Comparison of ENCODE assay signal across 8 mouse cellular contexts in the genomic region with DNA sequence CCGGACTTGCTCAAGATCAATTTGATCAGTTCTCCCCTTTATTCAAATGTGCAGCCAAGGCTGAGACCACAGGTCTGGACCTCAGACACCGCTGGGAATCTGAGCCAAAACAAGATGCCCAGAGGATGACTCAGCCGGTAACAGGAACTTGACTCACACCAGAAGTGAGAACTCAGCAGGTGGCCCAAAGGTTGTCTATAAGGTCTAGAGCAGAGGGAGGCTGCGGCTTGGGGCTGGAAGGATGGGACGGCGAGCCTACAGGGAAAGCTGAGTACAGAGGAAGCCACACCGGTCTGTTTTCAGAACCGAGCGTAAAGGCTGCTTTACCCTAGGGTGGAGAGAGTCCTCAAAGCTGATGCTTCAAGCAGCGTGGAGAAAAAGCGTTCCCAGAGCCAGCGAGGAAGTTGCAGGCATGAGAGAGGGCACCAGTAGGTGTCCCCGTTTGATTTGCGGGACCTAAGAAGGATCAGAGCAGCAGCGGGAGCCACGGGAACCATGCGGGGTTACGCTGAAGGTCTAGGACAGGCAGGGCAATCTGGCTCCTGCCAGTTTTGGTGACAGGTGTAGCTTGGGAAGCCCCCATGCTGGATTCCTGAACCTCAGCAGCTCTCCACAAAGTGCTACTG. TPM values are rescaled to one million over a fixed set of nuclear protein-coding genes. Genes with fewer than 3 reads are reported as not detected.
DNase-seq lines count a peak whose midpoint lies in the region; ATAC-seq and TF ChIP-seq lines count a peak whose summit lies in the region.

No protein-coding gene starts in this region.

- H3K4me2 ChIP-seq in hindbrain, embryonic 15.5 days = peak overlapping the region; percentile 20
- peak overlapping the region; percentile 25; the same call in 1 of the 2 replicates for H3K4me2 ChIP-seq in neural tube, embryonic 13.5 days

- no peaks in the 10 kb centered on the region for H3K79me2 ChIP-seq in C2C12 (ENCODE audit: control insufficient read depth, insufficient read depth)

- 25% methylated on average over 18 of the region's 18 CpGs for WGBS in hindbrain, embryonic 15.5 days
- WGBS in neural tube, embryonic 13.5 days = 27% methylated on average over 18 of the region's 18 CpGs

- intact Hi-C loops in gastrocnemius, postnatal 14 days (cut with DNase I; ENCODE audit: low total_unique reads) = no loop called here

- TF ChIP-seq POLR2A in brain, embryonic 14.5 days (IDR thresholded peaks at IDR 0.05; ENCODE audit: borderline replicate concordance, extremely low read depth, insufficient read depth, insufficient read length, poor library complexity, severe bottlenecking) = no peak

- no peaks in the 10 kb centered on the region for H3K27me3 ChIP-seq in C2C12 (ENCODE audit: control insufficient read depth, insufficient read depth, insufficient read length)
- H3K27me3 ChIP-seq in hindbrain, embryonic 15.5 days = no peaks in the 10 kb centered on the region
- H3K27me3 ChIP-seq in neural tube, embryonic 13.5 days = no peaks in the 10 kb centered on the region

- no peak for TF ChIP-seq CTCF in C2C12 (IDR thresholded peaks at IDR 0.05; ENCODE audit: control insufficient read depth, insufficient read depth, insufficient read length)
- TF ChIP-seq CTCF in brain, embryonic 14.5 days (IDR thresholded peaks at IDR 0.05; ENCODE audit: borderline replicate concordance, extremely low read depth, insufficient read depth, insufficient read length) = no peak

- peak overlapping the region; percentile 27 for H3ac ChIP-seq in C2C12 (ENCODE audit: control insufficient read depth, insufficient read length, low read depth)

- DNase-seq in gastrocnemius, postnatal 14 days = peak; percentile 24
- no peak for DNase-seq in gastrocnemius, adult 8-10 months (ENCODE audit: low spot score in 2 of 2)
- DNase-seq in brain, embryonic 14.5 days (ENCODE audit: low read depth) = peak; percentile 37
- DNase-seq in left cerebral cortex, adult 8-10 months (ENCODE audit: low spot score in 2 of 2) = no peak
- no peak for DNase-seq in right cerebral cortex, postnatal 25 days

- ATAC-seq in hindbrain, embryonic 15.5 days (ENCODE audit: low FRiP score, low read depth) = peak; percentile 59; the same call in 1 of the 2 replicates
- ATAC-seq in neural tube, embryonic 13.5 days (ENCODE audit: low read depth) = no peak

- H3K9ac ChIP-seq in hindbrain, embryonic 15.5 days = no peak overlapping the region
- H3K9ac ChIP-seq in neural tube, embryonic 13.5 days = no peak overlapping the region

- H3K4me3 ChIP-seq in C2C12 (ENCODE audit: insufficient read depth, poor library complexity, severe bottlenecking) = no peak overlapping the region
- no peak overlapping the region for H3K4me3 ChIP-seq in hindbrain, embryonic 15.5 days
- no peak overlapping the region for H3K4me3 ChIP-seq in neural tube, embryonic 13.5 days

- no peak overlapping the region for H3K27ac ChIP-seq in hindbrain, embryonic 15.5 days (replicated peaks)
- no peak overlapping the region for H3K27ac ChIP-seq in neural tube, embryonic 13.5 days (replicated peaks)

- H3K4me1 ChIP-seq in hindbrain, embryonic 15.5 days (replicated peaks) = peaks cover 10% of the 10 kb centered on the region
- H3K4me1 ChIP-seq in neural tube, embryonic 13.5 days (replicated peaks) = peaks cover 30% of the 10 kb centered on the region

- H3K36me3 ChIP-seq in C2C12 (ENCODE audit: control insufficient read depth, insufficient read depth) = no peaks in the 10 kb centered on the region
- H3K36me3 ChIP-seq in hindbrain, embryonic 15.5 days = no peaks in the 10 kb centered on the region
- no peaks in the 10 kb centered on the region for H3K36me3 ChIP-seq in neural tube, embryonic 13.5 days

- H3K9me3 ChIP-seq in hindbrain, embryonic 15.5 days = 0 out of 2 replicates have a peak, but pooled peaks cover 8% of the 10 kb centered on the region
- 0 out of 2 replicates have a peak, but pooled peaks cover 7% of the 10 kb centered on the region for H3K9me3 ChIP-seq in neural tube, embryonic 13.5 days

- no peaks in the 10 kb centered on the region for H3K79me3 ChIP-seq in C2C12 (ENCODE audit: low read depth)

TF ChIP-seq in C2C12, 6 proteins besides CTCF, POLR2A, EP300 and RAD21:
- TF ChIP-seq FOSL1 (IDR thresholded peaks at IDR 0.05; ENCODE audit: insufficient read depth, low read length, poor library complexity, severe bottlenecking) = peak; percentile 76
- no peak for TF ChIP-seq MYOG (IDR thresholded peaks at IDR 0.05; ENCODE audit: control insufficient read depth, extremely low read depth, insufficient read length)
- TF ChIP-seq USF1 (IDR thresholded peaks at IDR 0.05; ENCODE audit: low read depth) = no peak
- peak; percentile 78 for TF ChIP-seq MYOD1 (IDR thresholded peaks at IDR 0.05; ENCODE audit: control insufficient read depth, insufficient read length, low read depth)

RNA-seq across cellular contexts. Expression of a gene that starts 32.2 kb away (rescaled TPM):
- total RNA-seq in gastrocnemius, postnatal 14 days (2021) = 1 to 10 TPM; 6.0 to 7.4 TPM
- total RNA-seq in gastrocnemius, adult 8-10 months (2022) = 1 to 10 TPM; 2.2 to 3.6 (median 2.8) TPM
- polyA plus RNA-seq in C2C12 (2012; fragmentation: generic; extraction: Trizol) = not detected
- polyA plus RNA-seq in brain, embryonic 14.5 days (2012; rRNA removed) = 1.1 and 4.4 TPM in 2 replicates
- polyA plus RNA-seq in hindbrain, embryonic 15.5 days (2015; fragmentation: Nextera tagmentation; extraction: Ambion mirVana) = 0.67 and 0.77 TPM in 2 replicates
- polyA plus RNA-seq in neural tube, embryonic 13.5 days (2015; fragmentation: Nextera tagmentation; extraction: Ambion mirVana) = 0.56 and 0.92 TPM in 2 replicates
- 1 to 10 TPM; 3.1 to 4.1 (median 3.9) TPM for total RNA-seq in left cerebral cortex, adult 8-10 months (2022)

Comparison
In these comparisons a context has a peak if more than half of its experiments do, and no peak if none do; other contexts are left out.
1. DNase-seq: peak in gastrocnemius, postnatal 14 days (single experiment) and brain, embryonic 14.5 days (single experiment); none in gastrocnemius, adult 8-10 months (0 of 2), left cerebral cortex, adult 8-10 months (0 of 2) and right cerebral cortex, postnatal 25 days (single experiment).